Mouse (Mus musculus): ENCODE results near the gene Ets1. TPM values are rescaled to one million over a fixed set of nuclear protein-coding genes. Genes with fewer than 3 reads are reported as not detected.

The Ets1 gene
- polyA plus RNA-seq, 1 experiment from 2014 or later, result 80.2 TPM

DNA sequence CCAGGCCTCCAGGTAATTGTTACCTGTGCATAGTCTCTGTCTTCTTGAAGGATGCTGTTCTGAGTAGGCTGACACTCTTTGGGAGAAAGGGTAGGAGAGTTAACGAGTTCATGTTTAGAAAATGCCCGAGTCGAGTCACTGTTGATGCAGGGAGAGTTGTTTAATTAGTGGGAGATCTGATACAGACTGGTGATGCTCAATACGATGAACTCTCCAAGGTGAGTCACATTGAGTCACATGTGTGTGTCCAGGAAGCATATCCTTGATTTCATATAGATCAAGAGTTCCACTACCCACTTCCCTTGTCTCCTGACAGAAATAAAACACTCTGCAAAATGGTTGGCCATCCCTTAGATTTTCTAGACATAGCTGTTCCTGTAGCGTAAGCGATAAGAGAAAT is 72.5 kb downstream of the Ets1 start:
- ATAC-seq (ENCODE audit: low FRiP score, low TSS enrichment), result no peak
- no peak overlapping the region for H3K9ac ChIP-seq (replicated peaks; ENCODE audit: low read length)
- H3K4me3 ChIP-seq (ENCODE audit: low read length), result no peak overlapping the region
- 75% methylated on average over 6 of the region's 6 CpGs for WGBS
- no peaks in the 10 kb centered on the region for H3K27me3 ChIP-seq (ENCODE audit: insufficient read depth, low read length)
- H3K4me1 ChIP-seq (ENCODE audit: insufficient read depth, low read length), result peaks cover 60% of the 10 kb centered on the region
- H3K4me2 ChIP-seq (replicated peaks; ENCODE audit: low read depth, low read length), result no peak overlapping the region
- H3K36me3 ChIP-seq (ENCODE audit: insufficient read depth, low read length), result no peaks in the 10 kb centered on the region
- no peak overlapping the region for H3K27ac ChIP-seq (ENCODE audit: low read length)
- H3K9me3 ChIP-seq (ENCODE audit: low read length), result no peaks in the 10 kb centered on the region

DNA sequence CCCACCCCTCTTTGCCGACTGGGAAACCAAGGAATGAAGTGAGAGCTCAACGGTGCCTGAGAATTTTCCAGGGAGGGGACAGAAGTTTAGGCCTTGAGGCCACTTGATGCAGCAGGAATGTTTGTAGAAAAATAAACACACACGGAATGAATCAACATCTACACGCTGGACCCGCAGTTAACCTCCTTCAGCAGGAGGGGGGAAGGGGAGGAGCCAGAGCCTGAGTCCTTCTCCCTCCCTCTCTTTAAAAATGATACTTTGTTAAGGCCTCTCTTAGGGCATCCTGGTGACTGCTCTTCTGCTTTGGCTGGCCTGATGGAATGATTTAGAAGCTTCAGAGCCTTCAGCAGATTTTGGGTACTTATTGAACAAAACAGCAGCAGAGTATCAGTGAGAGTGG is 73.3 kb downstream of the Ets1 start:
- Histone ChIP-seq H3K4me1 (ENCODE audit: insufficient read depth, low read length) (peaks cover 68% of the 10 kb centered on the region), H3K9me3 (ENCODE audit: low read length) (no peaks in the 10 kb centered on the region), H3K9ac (replicated peaks; ENCODE audit: low read length) (0 out of 2 replicates have a peak overlapping the region, but pooled peaks have one; percentile 33), H3K36me3 (ENCODE audit: insufficient read depth, low read length) (no peaks in the 10 kb centered on the region), H3K27me3 (ENCODE audit: insufficient read depth, low read length) (no peaks in the 10 kb centered on the region), H3K4me3 (ENCODE audit: low read length) (no peak overlapping the region), H3K4me2 (replicated peaks; ENCODE audit: low read depth, low read length) (peak overlapping the region; percentile 32), H3K27ac (ENCODE audit: low read length) (peak overlapping the region; percentile 76)
- peak; percentile 53 for ATAC-seq (ENCODE audit: low FRiP score, low TSS enrichment)
- 3% methylated on average over 5 of the region's 5 CpGs for WGBS

DNA sequence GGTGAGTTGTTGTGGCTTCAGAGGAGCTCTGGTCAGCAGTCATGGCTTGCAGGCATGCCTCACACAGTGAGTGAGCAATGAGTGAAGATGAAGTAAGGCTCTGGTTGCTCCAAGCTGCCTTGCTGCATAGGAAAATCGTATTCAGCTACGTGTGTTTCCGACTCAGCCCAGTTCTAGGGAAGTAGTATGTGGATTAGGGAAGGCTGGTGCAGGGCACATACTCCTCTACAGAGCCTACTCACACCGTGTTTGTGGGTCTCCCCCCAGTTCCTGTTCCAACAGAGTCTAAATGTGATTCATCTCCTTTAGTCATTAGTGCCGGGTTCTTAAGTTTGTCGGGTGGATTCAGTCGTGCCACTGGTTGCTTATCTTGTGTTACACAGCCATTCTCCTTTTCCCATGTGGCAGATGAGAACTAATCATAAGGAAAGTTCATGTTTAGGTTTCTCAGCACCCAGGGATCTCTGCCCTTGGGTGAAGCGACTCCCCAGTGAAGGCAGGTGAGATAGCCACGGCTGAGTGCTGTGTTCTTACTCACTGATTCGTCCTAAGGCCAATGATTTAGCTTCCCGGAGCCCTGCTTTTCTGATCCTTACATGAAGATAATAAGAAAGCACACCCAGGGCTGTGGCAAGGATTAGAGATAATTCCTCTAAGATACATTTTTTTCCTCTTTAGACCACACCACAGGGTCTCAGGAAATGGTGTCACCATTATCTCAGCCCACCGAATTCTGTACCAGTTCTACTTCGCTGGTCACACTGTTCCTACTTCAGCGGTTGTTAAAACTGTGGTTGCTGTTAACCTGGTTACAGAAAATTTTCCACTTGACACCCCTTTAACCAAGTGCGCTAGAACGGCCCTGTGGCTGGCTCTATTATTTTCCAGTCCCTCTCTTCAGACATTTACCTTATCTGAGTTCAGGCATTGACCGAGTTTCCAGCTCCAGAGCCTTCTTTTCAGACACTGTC is 74.0 kb downstream of the Ets1 start:
- H3K4me3 ChIP-seq (ENCODE audit: low read length), result no peak overlapping the region
- H3K27me3 ChIP-seq (ENCODE audit: insufficient read depth, low read length), result no peaks in the 10 kb centered on the region
- peak overlapping the region; percentile 76 for H3K27ac ChIP-seq (ENCODE audit: low read length)
- H3K4me1 ChIP-seq (ENCODE audit: insufficient read depth, low read length), result peaks cover 75% of the 10 kb centered on the region
- 0 out of 2 replicates have a peak overlapping the region, but pooled peaks have one; percentile 33 for H3K9ac ChIP-seq (replicated peaks; ENCODE audit: low read length)
- H3K9me3 ChIP-seq (ENCODE audit: low read length), result no peaks in the 10 kb centered on the region
- no peaks in the 10 kb centered on the region for H3K36me3 ChIP-seq (ENCODE audit: insufficient read depth, low read length)
- 39% methylated on average over 17 of the region's 17 CpGs for WGBS
- ATAC-seq (ENCODE audit: low FRiP score, low TSS enrichment), result peak; percentile 32
- peak overlapping the region; percentile 32; the same call in 1 of the 2 replicates for H3K4me2 ChIP-seq (replicated peaks; ENCODE audit: low read depth, low read length)

DNA sequence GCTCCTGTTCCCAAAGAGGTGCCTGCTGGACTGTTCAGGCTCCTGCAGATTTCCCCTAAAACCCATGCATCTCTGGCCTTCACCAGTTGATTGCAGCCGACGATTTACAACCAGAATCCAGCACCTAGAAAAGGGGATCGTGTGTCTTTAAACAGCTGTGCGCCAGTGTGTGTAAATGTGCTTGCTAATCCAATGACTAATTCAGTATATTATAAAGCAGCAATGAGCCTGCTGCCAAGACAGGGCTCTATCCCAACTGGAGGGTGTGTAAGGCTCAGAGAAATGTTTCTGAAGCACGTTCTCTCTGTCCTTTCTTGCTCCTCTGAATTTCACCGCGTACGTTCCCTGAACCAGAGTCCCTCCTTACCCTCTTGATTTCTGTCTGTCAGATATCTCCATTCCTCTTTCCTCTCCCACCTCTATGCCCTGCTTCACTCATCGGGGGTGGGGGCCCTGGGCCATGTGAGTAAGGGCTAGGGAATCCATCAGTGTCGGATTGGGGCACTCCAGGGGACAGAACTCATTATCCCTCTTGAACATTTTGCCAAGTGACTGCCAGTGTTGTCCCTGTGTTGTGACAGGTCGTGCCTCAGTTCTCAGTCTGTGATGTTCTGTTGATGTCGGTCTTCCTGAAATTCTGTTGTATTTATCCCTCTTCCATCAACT is 75.1 kb downstream of the Ets1 start:
- Histone ChIP-seq H3K9ac (replicated peaks; ENCODE audit: low read length) (0 out of 2 replicates have a peak overlapping the region, but pooled peaks have one; percentile 6), H3K36me3 (ENCODE audit: insufficient read depth, low read length) (no peaks in the 10 kb centered on the region), H3K27ac (ENCODE audit: low read length) (peak overlapping the region; percentile 9; the same call in 1 of the 2 replicates), H3K4me2 (replicated peaks; ENCODE audit: low read depth, low read length) (no peak overlapping the region; the same call in 1 of the 2 replicates), H3K4me3 (ENCODE audit: low read length) (no peak overlapping the region), H3K27me3 (ENCODE audit: insufficient read depth, low read length) (no peaks in the 10 kb centered on the region), H3K4me1 (ENCODE audit: insufficient read depth, low read length) (peaks cover 80% of the 10 kb centered on the region), H3K9me3 (ENCODE audit: low read length) (no peaks in the 10 kb centered on the region)
- WGBS, result 41% methylated on average over 12 of the region's 12 CpGs
- ATAC-seq (ENCODE audit: low FRiP score, low TSS enrichment), result no peak

DNA sequence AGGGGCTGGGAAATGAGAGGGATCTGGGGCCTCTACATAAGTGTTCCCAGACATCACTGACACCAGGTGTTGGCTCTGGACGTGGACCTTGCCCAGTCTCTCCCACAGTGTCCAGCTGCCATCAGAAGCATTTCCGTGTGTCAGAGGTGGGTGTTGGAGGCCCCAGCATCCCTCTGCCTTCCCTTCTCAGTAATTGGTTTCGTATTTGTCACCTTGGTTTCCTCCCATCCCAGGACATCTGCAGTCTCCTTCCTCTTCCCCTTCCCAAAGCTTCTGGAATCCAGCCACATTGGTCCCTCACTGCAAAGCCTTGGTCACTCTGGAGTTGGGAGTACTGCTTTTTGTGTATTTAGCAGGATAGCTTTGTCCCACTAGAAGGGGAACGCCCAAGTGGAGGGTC is 75.7 kb downstream of the Ets1 start:
- no peak overlapping the region for H3K27ac ChIP-seq (ENCODE audit: low read length)
- H3K9ac ChIP-seq (replicated peaks; ENCODE audit: low read length), result no peak overlapping the region
- H3K27me3 ChIP-seq (ENCODE audit: insufficient read depth, low read length), result no peaks in the 10 kb centered on the region
- no peak overlapping the region for H3K4me3 ChIP-seq (ENCODE audit: low read length)
- 0 out of 2 replicates have a peak, but pooled peaks have one; percentile 7 for ATAC-seq (ENCODE audit: low FRiP score, low TSS enrichment)
- H3K4me2 ChIP-seq (replicated peaks; ENCODE audit: low read depth, low read length), result no peak overlapping the region
- H3K9me3 ChIP-seq (ENCODE audit: low read length), result no peaks in the 10 kb centered on the region
- peaks cover 83% of the 10 kb centered on the region for H3K4me1 ChIP-seq (ENCODE audit: insufficient read depth, low read length)
- WGBS, result 72% methylated on average over 4 of the region's 4 CpGs
- no peaks in the 10 kb centered on the region for H3K36me3 ChIP-seq (ENCODE audit: insufficient read depth, low read length)

DNA sequence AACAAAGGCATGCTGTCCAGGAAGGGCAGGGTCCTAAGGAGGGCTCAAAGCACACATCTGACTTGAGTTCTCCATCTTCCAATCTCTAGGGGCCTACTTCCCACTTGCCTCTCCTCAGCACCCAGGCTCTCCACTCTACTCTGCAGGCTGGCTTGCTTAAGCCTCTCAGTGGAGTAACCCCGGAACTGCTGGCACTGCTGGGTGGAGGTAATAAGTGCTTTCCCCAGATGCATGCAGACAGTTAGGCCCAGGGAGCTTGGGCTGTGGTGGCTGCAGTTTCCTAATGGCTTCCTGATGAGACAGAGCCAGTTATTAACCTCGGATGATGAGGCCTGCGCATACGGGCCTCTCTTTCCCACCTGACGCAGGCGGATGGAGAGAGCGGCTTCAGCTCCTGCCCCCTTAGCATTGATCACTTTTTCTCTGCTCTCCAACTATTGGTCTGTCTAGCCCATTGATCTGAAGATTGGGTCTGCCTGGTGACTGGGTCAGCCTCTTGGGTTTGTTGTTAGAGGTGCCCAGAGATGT is 76.4 kb downstream of the Ets1 start:
- WGBS, result 89% methylated on average over 7 of the region's 7 CpGs
- no peaks in the 10 kb centered on the region for H3K36me3 ChIP-seq (ENCODE audit: insufficient read depth, low read length)
- H3K27ac ChIP-seq (ENCODE audit: low read length), result no peak overlapping the region
- no peaks in the 10 kb centered on the region for H3K27me3 ChIP-seq (ENCODE audit: insufficient read depth, low read length)
- peaks cover 90% of the 10 kb centered on the region for H3K4me1 ChIP-seq (ENCODE audit: insufficient read depth, low read length)
- no peak overlapping the region for H3K9ac ChIP-seq (replicated peaks; ENCODE audit: low read length)
- ATAC-seq (ENCODE audit: low FRiP score, low TSS enrichment), result no peak
- H3K4me2 ChIP-seq (replicated peaks; ENCODE audit: low read depth, low read length), result no peak overlapping the region
- H3K4me3 ChIP-seq (ENCODE audit: low read length), result no peak overlapping the region
- H3K9me3 ChIP-seq (ENCODE audit: low read length), result no peaks in the 10 kb centered on the region

DNA sequence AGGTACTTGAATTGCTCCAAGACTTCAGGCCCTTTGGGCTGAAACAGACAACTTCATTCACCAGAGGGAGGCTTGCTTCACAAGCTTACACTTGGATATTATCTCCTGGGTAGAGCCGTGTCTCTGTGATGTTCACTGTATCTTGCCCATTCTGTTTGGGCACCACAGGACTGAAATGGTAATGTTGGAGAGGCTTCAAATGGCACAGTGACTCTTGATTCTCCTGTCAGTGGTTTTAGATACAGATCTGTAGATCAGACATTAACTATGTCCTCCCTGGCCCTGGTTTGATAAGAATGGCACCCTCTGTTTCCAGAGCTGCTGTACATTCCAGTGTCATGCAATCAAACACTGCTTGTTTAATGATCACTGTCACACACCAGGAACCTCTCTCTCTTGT is 77.1 kb downstream of the Ets1 start:
- Histone ChIP-seq H3K27ac (ENCODE audit: low read length) (peak overlapping the region; percentile 17; the same call in 1 of the 2 replicates), H3K4me2 (replicated peaks; ENCODE audit: low read depth, low read length) (no peak overlapping the region), H3K27me3 (ENCODE audit: insufficient read depth, low read length) (no peaks in the 10 kb centered on the region), H3K9ac (replicated peaks; ENCODE audit: low read length) (no peak overlapping the region), H3K4me1 (ENCODE audit: insufficient read depth, low read length) (peaks cover 94% of the 10 kb centered on the region), H3K9me3 (ENCODE audit: low read length) (no peaks in the 10 kb centered on the region), H3K36me3 (ENCODE audit: insufficient read depth, low read length) (no peaks in the 10 kb centered on the region), H3K4me3 (ENCODE audit: low read length) (no peak overlapping the region)
- no peak for ATAC-seq (ENCODE audit: low FRiP score, low TSS enrichment)
- 96% methylated on average over 1 of the region's 1 CpGs for WGBS

DNA sequence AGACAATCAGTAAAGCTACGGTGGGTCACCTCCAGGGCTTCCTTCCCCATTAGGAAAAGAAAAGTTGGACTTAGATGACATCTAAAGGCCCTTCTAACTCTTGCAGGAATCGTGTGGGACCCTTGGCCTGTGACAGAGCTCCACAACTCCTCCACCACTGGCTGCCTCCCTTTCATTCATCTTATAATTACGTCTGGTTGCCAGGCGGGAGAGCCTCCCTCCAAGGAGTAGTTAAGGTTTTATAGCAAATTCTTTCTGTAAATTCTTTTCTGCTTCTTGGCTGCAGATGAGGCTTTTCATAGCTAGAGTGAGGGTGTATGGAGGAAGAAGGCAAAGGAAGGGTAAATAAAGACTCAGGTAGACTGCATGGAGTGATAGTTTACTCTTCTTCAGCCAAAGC is 77.8 kb downstream of the Ets1 start:
- H3K27ac ChIP-seq (ENCODE audit: low read length), result peak overlapping the region; percentile 16; the same call in 1 of the 2 replicates
- H3K9ac ChIP-seq (replicated peaks; ENCODE audit: low read length), result no peak overlapping the region
- no peak overlapping the region for H3K4me2 ChIP-seq (replicated peaks; ENCODE audit: low read depth, low read length)
- no peak overlapping the region for H3K4me3 ChIP-seq (ENCODE audit: low read length)
- no peaks in the 10 kb centered on the region for H3K9me3 ChIP-seq (ENCODE audit: low read length)
- no peaks in the 10 kb centered on the region for H3K36me3 ChIP-seq (ENCODE audit: insufficient read depth, low read length)
- no peak for ATAC-seq (ENCODE audit: low FRiP score, low TSS enrichment)
- no peaks in the 10 kb centered on the region for H3K27me3 ChIP-seq (ENCODE audit: insufficient read depth, low read length)
- 28% methylated on average over 4 of the region's 4 CpGs for WGBS
- H3K4me1 ChIP-seq (ENCODE audit: insufficient read depth, low read length), result peaks cover 96% of the 10 kb centered on the region

DNA sequence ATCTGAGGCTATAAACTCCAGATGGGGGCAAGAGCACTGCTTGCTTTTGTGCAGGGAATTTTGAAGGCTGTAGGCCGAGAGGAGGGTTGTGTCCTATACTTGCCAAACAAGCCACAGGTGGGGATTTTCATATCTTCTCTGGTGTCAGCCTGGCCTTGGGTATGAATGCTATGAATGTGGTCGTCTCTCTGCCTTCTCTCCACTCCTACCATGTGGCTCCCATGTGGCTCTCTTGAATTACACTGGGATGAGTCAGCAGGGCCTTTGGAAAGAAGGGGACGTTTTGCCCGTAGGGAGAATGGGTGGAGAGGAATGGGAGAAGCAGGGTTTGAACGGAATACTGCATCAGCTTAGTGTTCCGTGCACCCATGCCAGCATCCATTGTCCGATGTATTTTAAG is 78.5 kb downstream of the Ets1 start:
- no peak for ATAC-seq (ENCODE audit: low FRiP score, low TSS enrichment)
- no peaks in the 10 kb centered on the region for H3K9me3 ChIP-seq (ENCODE audit: low read length)

More for the DNA sequence above, 78.5 kb downstream of the Ets1 start:
- Histone ChIP-seq H3K4me3 (ENCODE audit: low read length) (no peak overlapping the region), H3K27ac (ENCODE audit: low read length) (no peak overlapping the region), H3K36me3 (ENCODE audit: insufficient read depth, low read length) (no peaks in the 10 kb centered on the region), H3K4me2 (replicated peaks; ENCODE audit: low read depth, low read length) (no peak overlapping the region), H3K4me1 (ENCODE audit: insufficient read depth, low read length) (peaks cover 94% of the 10 kb centered on the region), H3K27me3 (ENCODE audit: insufficient read depth, low read length) (no peaks in the 10 kb centered on the region), H3K9ac (replicated peaks; ENCODE audit: low read length) (no peak overlapping the region)
- 69% methylated on average over 7 of the region's 7 CpGs for WGBS
